Mouse (Mus musculus) gastrocnemius, postnatal 14 days (tissue): ENCODE measurements at regions not wholly inside any gene's neighbourhood (a gene's known extent, or its start where the extent isn't known, plus 50 kb on each side); places are given as distances from the start of the nearest gene placed in this dataset.
"Not testable (repeated sequence)": the region's sequence is repeated elsewhere in the genome, so short reads cannot be mapped to it uniquely, and the experiment has no call there.

Experiments used
- DNase-seq: peaks from one replicate; pipeline ENCODE4 v3.0.0; 2021; ENCODE audit warnings: mixed read lengths
- intact Hi-C: fragments of 180-260 bp; cut with DNase I; formaldehyde crosslinking; loops from one replicate; pipeline ENCODE4 v1.15.1; 2025; ENCODE audit warnings: low total_unique reads

DNA sequence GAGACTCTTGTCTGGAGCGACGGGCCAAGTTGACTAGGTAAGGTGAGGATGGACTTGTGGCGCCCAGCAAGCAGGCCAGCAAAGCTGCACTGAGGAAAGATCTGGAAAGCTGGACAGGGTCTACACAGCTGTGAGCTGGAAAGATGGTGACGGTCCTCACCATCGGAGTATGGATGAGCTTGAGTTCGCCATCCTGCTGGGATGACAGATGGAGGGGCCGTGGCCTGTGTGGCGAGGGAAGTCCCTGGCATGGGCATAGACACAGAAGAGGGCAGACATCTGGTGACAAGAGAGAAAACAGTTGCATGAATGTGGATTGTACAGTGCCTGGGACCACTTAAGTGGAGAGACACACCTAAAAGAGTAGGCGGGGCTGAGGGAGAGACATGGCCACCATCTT, 57.6 kb downstream of the Tmem270 start:
- no peak for DNase-seq
- intact Hi-C loops = no loop called here

DNA sequence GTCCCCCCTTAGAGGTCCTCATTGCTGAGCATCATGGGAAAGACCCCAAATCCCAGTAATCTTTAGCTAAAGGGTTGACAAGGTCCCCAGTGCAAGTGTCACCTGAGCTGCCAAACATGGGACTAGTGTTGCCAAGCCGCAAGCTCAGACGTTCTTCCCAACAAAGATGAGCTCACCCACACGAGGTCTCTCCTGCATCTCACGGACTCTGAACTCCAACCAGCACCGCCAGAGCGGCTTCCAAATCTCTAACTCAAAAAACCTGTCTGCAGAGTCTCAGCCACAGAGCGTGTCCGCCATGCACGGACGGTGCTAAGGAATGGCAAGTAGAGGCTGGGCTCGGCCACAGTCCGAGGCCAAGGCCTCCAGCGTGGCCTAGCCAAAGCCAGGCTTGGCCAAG, 58.0 kb downstream of the Tmem270 start:
- intact Hi-C loops = no loop called here
- no peak for DNase-seq

DNA sequence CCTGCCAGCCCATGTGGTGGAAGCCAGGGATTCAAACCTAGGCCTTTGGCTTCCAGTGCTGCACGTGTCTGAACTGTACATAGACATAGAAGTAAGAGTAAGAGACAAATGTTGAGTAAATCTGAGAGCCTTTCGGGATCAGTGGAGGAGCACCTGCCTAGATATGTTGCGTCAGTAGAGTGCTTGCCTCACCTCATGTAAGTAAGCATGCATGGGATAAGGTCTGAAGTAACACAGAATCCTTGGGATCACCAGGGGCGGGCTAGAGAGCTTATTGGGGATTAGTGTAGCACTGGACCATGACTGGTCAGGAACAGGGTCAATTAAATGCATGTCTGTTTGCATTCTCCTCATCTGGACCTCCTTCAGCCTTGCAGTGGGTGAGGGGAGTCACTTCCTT, 61.1 kb downstream of the Tmem270 start:
- no peak for DNase-seq
- intact Hi-C loops = no loop called here

- intact Hi-C loops, DNase-seq: not testable (repeated sequence)
These were observed 62.3 kb downstream of the Tmem270 start for GRCm38 (mm10) chr5:134844216-134844615.

GRCm38 (mm10) chr5:134841205-134841980, 65.1 kb downstream of the Tmem270 start:
- intact Hi-C loops = no loop called here
- DNase-seq = no peak

- intact Hi-C loops = no loop called here
- no peak for DNase-seq
These were observed 70.0 kb downstream of the Tmem270 start for GRCm38 (mm10) chr5:134836489-134836888.

GRCm38 (mm10) chr5:134832896-134833295, 73.6 kb downstream of the Tmem270 start:
- intact Hi-C loops = no loop called here
- DNase-seq = no peak

- intact Hi-C loops = no loop called here
- DNase-seq = no peak
These were observed 70.5 kb upstream of the Eln start for GRCm38 (mm10) chr5:134817671-134818070.

DNA sequence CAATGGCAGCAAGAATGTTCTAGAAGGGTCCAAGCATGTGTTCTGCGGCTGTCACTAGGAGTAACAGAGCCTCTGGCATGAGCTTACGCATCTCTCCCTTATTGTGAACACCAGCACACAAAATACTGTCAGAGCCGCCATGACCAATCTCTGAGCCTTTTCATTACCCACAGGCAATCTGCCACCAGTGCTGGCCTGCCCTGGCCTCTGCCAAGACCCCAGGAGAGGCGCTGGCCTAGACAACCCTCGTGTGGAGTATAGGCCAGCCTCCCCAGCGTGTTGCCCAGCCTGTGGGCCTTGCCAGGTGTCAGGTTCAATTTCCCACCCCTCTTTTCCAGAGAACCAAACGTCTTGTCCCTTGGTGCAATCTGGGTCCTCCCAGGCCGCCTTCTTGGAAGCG, 62.0 kb upstream of the Eln start:
- intact Hi-C loops = no loop called here
- no peak for DNase-seq

GRCm38 (mm10) chr5:134804291-134805049, 57.3 kb upstream of the Eln start:
- peak; percentile 29 for DNase-seq
- intact Hi-C loops = no loop called here

- no peak for DNase-seq
- intact Hi-C loops = no loop called here
These were observed 55.1 kb upstream of the Eln start for GRCm38 (mm10) chr5:134802161-134802719.

GRCm38 (mm10) chr5:134800481-134800880, 53.4 kb upstream of the Eln start:
- intact Hi-C loops = no loop called here
- no peak for DNase-seq

DNA sequence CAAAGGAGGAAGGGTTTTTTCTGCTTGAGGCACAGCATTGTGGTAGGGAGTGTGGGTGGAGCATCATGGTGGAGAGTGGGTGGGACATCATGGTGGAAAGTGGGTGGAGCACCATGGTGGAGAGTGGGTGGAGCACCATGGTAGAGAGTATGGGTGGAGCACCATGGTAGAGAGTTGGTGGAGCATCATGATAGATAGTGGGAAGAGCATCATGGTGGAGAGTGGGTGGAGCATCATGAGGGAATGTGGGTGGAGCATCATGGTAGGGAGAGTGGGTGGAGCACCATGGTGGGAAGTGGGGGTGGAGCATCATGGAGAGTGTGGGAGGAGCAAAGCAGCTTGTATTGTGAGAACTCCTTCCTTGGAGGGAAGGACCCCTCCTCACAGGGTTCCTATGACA, 52.8 kb upstream of the Eln start:
- no peak for DNase-seq
- intact Hi-C loops = no loop called here

- intact Hi-C loops = no loop called here
- DNase-seq = peak; percentile 52
These were observed 50.6 kb upstream of the Eln start for GRCm38 (mm10) chr5:134797688-134798094.
